18 mouse cellular contexts compared by ENCODE assay signal in genomic region chr5:140007656-140008522, GRCm38 (mm10).
A peak's percentile ranks its signal among the peaks of the same experiment; 100 is the strongest.
DNase-seq lines count a peak whose midpoint lies in the region; ATAC-seq lines count a peak whose summit lies in the region.
"Had no signal": no experiment of that assay in that cellular context is flagged by ENCODE, and none has a peak within 500 bp of the region (broad histone marks: within the 10 kb centered on the region; RNA-seq: fewer than 3 reads in every experiment).

No protein-coding gene starts in this region.

- no peak for DNase-seq in hindbrain, embryonic 10.5 days (ENCODE audit: low spot score)
- peak; percentile 47 for DNase-seq in forebrain, embryonic 14.5 days (ENCODE audit: low spot score)
- peak; percentile 26 for DNase-seq in midbrain, embryonic 10.5 days (ENCODE audit: low spot score)
- DNase-seq in retina, embryonic 14.5 days (ENCODE audit: low spot score), result peak; percentile 49
- DNase-seq in urinary bladder, postnatal 36 days (ENCODE audit: low spot score in 2 of 2), result no peak
- no peak for DNase-seq in kidney, postnatal 10 days
- no peak for DNase-seq in kidney, postnatal 4 days
- DNase-seq: gastrocnemius, postnatal 36 days; heart, postnatal 4 days; kidney, adult 11 months; kidney, postnatal 25 days; lung, postnatal 4 days; thymus, postnatal 36 days had no signal

- H3K27ac ChIP-seq in hindbrain, embryonic 10.5 days, result peak overlapping the region; percentile 5; the same call in 1 of the 2 replicates
- no peak overlapping the region for H3K27ac ChIP-seq in hindbrain, embryonic 13.5 days
- H3K27ac ChIP-seq in forebrain, embryonic 14.5 days (ENCODE audit: low read depth, low read length), result no peak overlapping the region
- no peak overlapping the region for H3K27ac ChIP-seq in midbrain, embryonic 10.5 days (replicated peaks)
- H3K27ac ChIP-seq: liver, embryonic 15.5 days had no signal

- no peaks in the 10 kb centered on the region for H3K9me3 ChIP-seq in hindbrain, embryonic 10.5 days
- no peaks in the 10 kb centered on the region for H3K9me3 ChIP-seq in hindbrain, embryonic 13.5 days
- H3K9me3 ChIP-seq in forebrain, embryonic 14.5 days (replicated peaks; ENCODE audit: control insufficient read depth, low read length), result no peaks in the 10 kb centered on the region
- no peaks in the 10 kb centered on the region for H3K9me3 ChIP-seq in midbrain, embryonic 10.5 days (replicated peaks)
- H3K9me3 ChIP-seq: embryonic facial prominence, embryonic 15.5 days; heart, embryonic 12.5 days; liver, embryonic 15.5 days had no signal

- 0 out of 2 replicates have a peak, but pooled peaks cover 6% of the 10 kb centered on the region for H3K27me3 ChIP-seq in hindbrain, embryonic 10.5 days (ENCODE audit: insufficient read depth, poor library complexity, severe bottlenecking)
- H3K27me3 ChIP-seq in hindbrain, embryonic 13.5 days, result no peaks in the 10 kb centered on the region
- no peaks in the 10 kb centered on the region for H3K27me3 ChIP-seq in forebrain, embryonic 14.5 days (replicated peaks; ENCODE audit: control insufficient read depth, insufficient read depth, low read length)
- peaks cover 82% of the 10 kb centered on the region for H3K27me3 ChIP-seq in midbrain, embryonic 10.5 days (ENCODE audit: low read depth, poor library complexity, severe bottlenecking)
- H3K27me3 ChIP-seq: embryonic facial prominence, embryonic 15.5 days; heart, embryonic 12.5 days; liver, embryonic 15.5 days; Patski had no signal

- H3K4me1 ChIP-seq in hindbrain, embryonic 10.5 days (replicated peaks), result peaks cover 14% of the 10 kb centered on the region
- H3K4me1 ChIP-seq in hindbrain, embryonic 13.5 days (replicated peaks), result peaks cover 23% of the 10 kb centered on the region
- H3K4me1 ChIP-seq in forebrain, embryonic 14.5 days (ENCODE audit: control insufficient read depth, insufficient read depth, low read length), result peaks cover 4% of the 10 kb centered on the region
- H3K4me1 ChIP-seq in midbrain, embryonic 10.5 days, result peaks cover 22% of the 10 kb centered on the region

- H3K9ac ChIP-seq in hindbrain, embryonic 13.5 days, result no peak overlapping the region
- H3K9ac ChIP-seq in forebrain, embryonic 14.5 days (ENCODE audit: low read length), result 0 out of 2 replicates have a peak overlapping the region, but pooled peaks have one; percentile 26
- H3K9ac ChIP-seq: embryonic facial prominence, embryonic 15.5 days; heart, embryonic 12.5 days; liver, embryonic 15.5 days had no signal

- 42% methylated on average over 9 of the region's 9 CpGs for WGBS in hindbrain, embryonic 10.5 days
- 47% methylated on average over 9 of the region's 9 CpGs for WGBS in hindbrain, embryonic 13.5 days
- WGBS in forebrain, embryonic 14.5 days, result 11% methylated on average over 9 of the region's 9 CpGs
- 16% methylated on average over 9 of the region's 9 CpGs for WGBS in midbrain, embryonic 10.5 days

- no peak overlapping the region for H3K4me3 ChIP-seq in hindbrain, embryonic 10.5 days
- no peak overlapping the region for H3K4me3 ChIP-seq in hindbrain, embryonic 13.5 days
- no peak overlapping the region for H3K4me3 ChIP-seq in forebrain, embryonic 14.5 days (ENCODE audit: low read depth, low read length)
- H3K4me3 ChIP-seq in midbrain, embryonic 10.5 days, result no peak overlapping the region
- H3K4me3 ChIP-seq: embryonic facial prominence, embryonic 15.5 days; heart, embryonic 12.5 days; liver, embryonic 15.5 days had no signal

- peaks cover 19% of the 10 kb centered on the region for H3K36me3 ChIP-seq in hindbrain, embryonic 10.5 days
- no peaks in the 10 kb centered on the region for H3K36me3 ChIP-seq in hindbrain, embryonic 13.5 days
- H3K36me3 ChIP-seq in forebrain, embryonic 14.5 days (ENCODE audit: control insufficient read depth, insufficient read depth, low read length), result no peaks in the 10 kb centered on the region
- 0 out of 2 replicates have a peak, but pooled peaks cover 7% of the 10 kb centered on the region for H3K36me3 ChIP-seq in midbrain, embryonic 10.5 days
- H3K36me3 ChIP-seq: liver, embryonic 15.5 days had no signal

- no peak overlapping the region for H3K4me2 ChIP-seq in hindbrain, embryonic 13.5 days
- H3K4me2 ChIP-seq in forebrain, embryonic 14.5 days (ENCODE audit: low read length), result no peak overlapping the region
- H3K4me2 ChIP-seq: embryonic facial prominence, embryonic 15.5 days; heart, embryonic 12.5 days; liver, embryonic 15.5 days had no signal

- no peak for ATAC-seq in hindbrain, embryonic 13.5 days (ENCODE audit: low FRiP score)
- peak; percentile 63 for ATAC-seq in forebrain, embryonic 14.5 days

Comparison
In these comparisons a context has a peak if more than half of its experiments do, and no peak if none do; other contexts are left out.
1. DNase-seq: peak in forebrain, embryonic 14.5 days (single experiment), midbrain, embryonic 10.5 days (single experiment) and retina, embryonic 14.5 days (single experiment); none in hindbrain, embryonic 10.5 days (single experiment), urinary bladder, postnatal 36 days (0 of 2), kidney, postnatal 10 days (single experiment) and kidney, postnatal 4 days (0 of 2).